Mouse (Mus musculus) c-Kit-positive CD71-positive TER-119-positive erythroid progenitor cells, embryonic 14.5 days (primary cell): ENCODE results near the gene Shmt2.

Experiments
- DNase-seq: peaks from one replicate; pipeline ENCODE4 v3.0.0-alpha.2; 2013; ENCODE audit warnings: low spot score

Gene Shmt2

GRCm38 (mm10) chr10:127512307-127512666, 10.0 kb downstream of the Shmt2 start:
- no peak for DNase-seq

GRCm38 (mm10) chr10:127511634-127512306, 10.5 kb downstream of the Shmt2 start:
- DNase-seq = no peak

- DNase-seq = no peak
Measured at GRCm38 (mm10) chr10:127510895-127511617, 11.2 kb downstream of the Shmt2 start.

- DNase-seq = no peak
Measured at GRCm38 (mm10) chr10:127509837-127510701, 12.2 kb downstream of the Shmt2 start.

- DNase-seq = peak; percentile 82
Measured at GRCm38 (mm10) chr10:127509051-127509836, 13.0 kb downstream of the Shmt2 start.

- peak; percentile 71 for DNase-seq
Measured at GRCm38 (mm10) chr10:127508239-127508638, 14.0 kb downstream of the Shmt2 start.

- no peak for DNase-seq
Measured at GRCm38 (mm10) chr10:127500894-127501893, 21.1 kb downstream of the Shmt2 start, which contains the start of gene Stac3. Stac3 (plus strand) TSS chr10:127501686.

- no peak for DNase-seq
Measured at GRCm38 (mm10) chr10:127500042-127500441, 22.2 kb downstream of the Shmt2 start.

GRCm38 (mm10) chr10:127499516-127499915, 22.7 kb downstream of the Shmt2 start:
- no peak for DNase-seq

- DNase-seq = no peak
Measured at GRCm38 (mm10) chr10:127496156-127496555, 26.1 kb downstream of the Shmt2 start.

- no peak for DNase-seq
Measured at GRCm38 (mm10) chr10:127492118-127492517, 30.1 kb downstream of the Shmt2 start.

GRCm38 (mm10) chr10:127491128-127491512, 31.1 kb downstream of the Shmt2 start:
- no peak for DNase-seq

GRCm38 (mm10) chr10:127490160-127491127, 31.8 kb downstream of the Shmt2 start:
- no peak for DNase-seq

- no peak for DNase-seq
Measured at GRCm38 (mm10) chr10:127488856-127489255, 33.4 kb downstream of the Shmt2 start.

GRCm38 (mm10) chr10:127485235-127485634, 37.0 kb downstream of the Shmt2 start:
- DNase-seq = no peak

GRCm38 (mm10) chr10:127480833-127481813, 41.1 kb downstream of the Shmt2 start:
- no peak for DNase-seq

GRCm38 (mm10) chr10:127479131-127479530, 43.1 kb downstream of the Shmt2 start:
- DNase-seq = peak; percentile 13

- no peak for DNase-seq
Measured at GRCm38 (mm10) chr10:127477301-127477700, 44.9 kb downstream of the Shmt2 start.
